Mouse (Mus musculus) heart, postnatal 25 days (tissue): ENCODE results near the gene Marc1. TPM values are rescaled to one million over a fixed set of nuclear protein-coding genes. Genes with fewer than 3 reads are reported as not detected.

ENCODE experiments used
- DNase-seq: peaks from one replicate; pipeline ENCODE4 v3.0.0; 2022; ENCODE audit warnings: low spot score
- intact Hi-C: fragments of 180-260 bp; cut with DNase I; formaldehyde crosslinking; loops from one replicate; pipeline ENCODE4 v1.15.1; 2025
- microRNA-seq: library from miRNA; unstranded; fragments of <30 nt; microRNA quantifications from one replicate; pipeline ENCODE4 v1.2.0, GENCODE M21; 2022
- total RNA-seq, 2 experiments: library from RNA; stranded (reverse); gene quantifications; 2 replicates each; pipeline ENCODE4 v1.2.3; 2021

The Marc1 gene
- total RNA-seq, 2 experiments from 2014 or later, result not detected

GRCm38 (mm10) chr1:184775289-184775688 is 35.8 kb downstream of the Marc1 start:
- intact Hi-C loops, result no loop called here
- DNase-seq, result no peak

DNA sequence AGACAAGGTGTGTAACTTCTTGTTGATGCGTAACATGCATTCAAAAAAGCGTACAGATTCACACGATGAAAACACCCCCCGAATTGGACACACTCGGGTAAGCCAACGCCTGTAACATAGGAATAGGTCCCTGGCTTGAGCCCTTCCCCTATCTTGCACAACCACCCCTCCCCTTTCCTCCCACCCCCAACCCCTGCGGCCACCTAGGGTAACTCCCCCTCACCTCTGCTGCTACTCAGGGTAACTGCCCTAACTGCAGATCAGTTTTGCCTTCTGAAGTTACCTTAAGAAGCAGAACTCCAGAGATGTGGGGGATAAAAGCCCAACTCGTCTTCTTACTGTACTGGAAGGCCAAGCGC is 39.2 kb downstream of the Marc1 start:
- intact Hi-C loops, result loop anchor here (1.0 to 2.0 kb wide), 4 partner anchors 17 to 1330 kb away; no protein-coding TSS in a partner anchor
- no peak for DNase-seq

GRCm38 (mm10) chr1:184771202-184771890 is 39.8 kb downstream of the Marc1 start:
- DNase-seq, result peak; percentile 44
- intact Hi-C loops, result loop anchor here (1.0 to 2.0 kb wide), 4 partner anchors 17 to 1329 kb away; no protein-coding TSS in a partner anchor

DNA sequence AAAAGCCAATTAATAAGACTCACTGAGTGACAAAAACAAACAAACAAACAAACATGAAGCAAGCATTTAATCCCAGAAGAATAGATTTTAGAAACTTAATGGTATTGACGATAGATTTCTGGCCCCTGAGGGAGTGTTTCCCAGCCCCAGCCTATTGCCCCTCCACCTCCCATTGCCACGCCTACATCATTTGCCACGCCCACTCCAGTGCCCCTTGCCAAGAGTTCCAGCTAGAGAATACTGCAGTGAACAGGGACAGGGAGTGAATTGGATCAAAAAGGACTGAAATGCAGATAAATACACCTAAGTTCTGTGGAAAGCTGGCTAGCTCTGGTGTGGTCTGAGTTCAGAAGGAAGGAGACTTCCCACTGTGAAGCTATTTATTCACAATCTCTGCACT is 47.2 kb downstream of the Marc1 start:
- intact Hi-C loops, result no loop called here
- no peak for DNase-seq

DNA sequence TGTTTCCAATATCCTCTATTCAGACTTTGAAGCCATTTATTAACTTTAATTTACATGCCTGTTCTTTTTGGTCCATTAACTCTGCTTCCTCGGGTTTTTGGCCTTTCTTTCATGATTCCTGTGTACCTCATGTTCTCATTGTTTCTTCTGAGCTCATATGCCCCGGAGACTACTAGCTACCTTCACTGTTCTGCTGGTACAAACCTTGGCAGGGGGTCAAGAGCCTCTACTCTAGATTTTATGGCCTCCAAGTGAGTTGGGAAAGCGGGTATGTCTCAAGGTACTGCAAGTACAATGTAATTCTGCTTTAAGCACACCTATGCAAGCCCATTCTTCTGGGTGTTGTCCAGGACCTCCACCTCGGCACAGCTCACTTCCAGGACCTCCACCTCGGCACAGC is 48.2 kb downstream of the Marc1 start:
- DNase-seq, result no peak
- intact Hi-C loops, result no loop called here

DNA sequence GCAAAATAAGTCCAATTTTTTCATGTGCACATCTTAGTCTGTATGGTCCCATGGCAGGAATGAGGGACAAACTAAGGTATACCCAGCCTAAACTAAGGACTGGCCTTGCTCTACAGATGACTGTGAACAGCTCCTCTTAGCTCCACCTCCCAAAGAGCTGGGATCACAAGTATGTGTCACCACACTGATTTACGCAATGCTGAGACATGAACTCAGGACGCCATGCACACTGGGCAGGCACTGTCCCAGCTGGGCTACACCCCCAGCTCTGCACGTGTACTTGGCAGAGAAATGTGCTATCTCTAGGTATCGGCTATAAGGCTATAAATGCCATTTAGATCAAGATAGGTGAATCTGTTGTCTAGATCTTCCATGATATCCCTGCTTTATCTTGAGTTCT is 49.1 kb downstream of the Marc1 start:
- intact Hi-C loops, result no loop called here
- DNase-seq, result no peak

- intact Hi-C loops, result no loop called here
- no peak for DNase-seq
These were observed 58.4 kb downstream of the Marc1 start for GRCm38 (mm10) chr1:184752671-184753070.

DNA sequence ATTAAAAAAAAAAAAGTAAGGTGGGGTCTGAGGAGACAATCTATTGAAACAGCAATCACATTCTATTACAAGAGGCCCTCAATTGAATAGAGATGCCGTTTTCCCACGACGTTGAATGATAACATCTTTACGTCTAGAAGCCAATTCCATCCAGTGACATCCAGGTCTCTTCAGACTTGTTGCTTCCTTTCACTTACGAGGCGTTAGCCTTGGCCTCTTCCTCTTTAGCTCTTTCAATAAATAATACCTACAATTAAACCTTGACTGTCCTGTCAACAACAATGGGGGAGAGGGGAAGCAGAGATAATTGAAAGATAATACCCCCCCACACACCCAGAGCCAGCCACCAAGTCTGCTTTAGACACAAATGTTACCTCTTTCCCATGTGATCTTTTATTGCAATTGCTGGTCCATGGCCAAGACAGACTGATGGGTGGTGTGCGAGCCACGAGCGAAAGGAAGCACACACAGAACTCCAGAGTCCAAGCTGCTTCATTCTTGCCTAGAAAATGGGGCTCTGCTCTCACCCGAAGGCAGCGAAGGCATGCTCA is 60.9 kb downstream of the Marc1 start:
- intact Hi-C loops, result no loop called here
- no peak for DNase-seq

DNA sequence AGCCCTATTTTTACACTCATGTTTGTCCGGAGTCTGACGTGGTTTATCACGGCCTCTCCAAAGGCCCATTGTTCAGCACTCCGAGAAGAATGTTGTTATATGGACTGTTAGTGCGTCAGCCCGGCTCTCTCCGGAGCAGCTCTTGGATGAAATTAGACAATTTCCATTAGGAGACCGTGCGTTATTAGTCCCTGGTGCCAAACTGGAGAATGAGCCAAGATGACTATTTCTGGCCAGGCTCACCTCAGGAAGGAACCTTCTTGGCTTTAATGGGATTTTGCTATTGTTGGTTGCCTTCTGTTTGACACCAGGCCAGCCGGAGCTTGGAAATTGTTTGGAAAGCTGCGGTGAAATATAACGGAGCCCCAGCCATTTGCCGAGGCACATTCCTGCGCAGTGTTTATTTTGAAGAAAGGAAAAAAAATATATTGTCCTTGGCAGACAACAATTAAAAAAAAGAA is 62.4 kb downstream of the Marc1 start:
- intact Hi-C loops, result no loop called here
- peak; percentile 74 for DNase-seq

GRCm38 (mm10) chr1:184737876-184738479 is 73.1 kb downstream of the Marc1 start:
- no peak for DNase-seq
- intact Hi-C loops, result loop anchor here (1.0 to 10.0 kb wide), 5 partner anchors 33 to 703 kb away; partner anchors contain the start of gene 1700056E22Rik

GRCm38 (mm10) chr1:184737228-184737627 is 73.9 kb downstream of the Marc1 start:
- DNase-seq, result no peak

More at GRCm38 (mm10) chr1:184737228-184737627, 73.9 kb downstream of the Marc1 start:
- intact Hi-C loops, result loop anchor here (5.0 to 10.0 kb wide), 3 partner anchors 340 to 702 kb away; partner anchors contain the start of gene 1700056E22Rik

Small RNAs within 50 kb of the gene (microRNA-seq; reads per million reads assigned to microRNA genes)
- gene Mir1981, result 163 reads per million, percentile 63 among the genes with 10 or more reads in this experiment

Other genes with a start within 250 kb of the Marc1 start
- 10 to 100 TPM; 12.2 to 15.0 TPM for gene Hlx, start 78.7 kb downstream of the Marc1 start, total RNA-seq
- gene Marc2, start 35.1 kb upstream of the Marc1 start, total RNA-seq, result 100 to 1,000 TPM; 106 to 111 TPM
- gene C130074G19Rik, start 71.9 kb upstream of the Marc1 start, total RNA-seq, result 10 to 100 TPM; 17.4 to 18.0 TPM
- gene Mark1, start 188.3 kb upstream of the Marc1 start, total RNA-seq, result 1 to 10 TPM; 7.0 to 7.6 TPM